ENCODE assay signal across 12 mouse cellular contexts in genomic region chr4:150473437-150474070, GRCm38 (mm10).
DNase-seq lines count a peak whose midpoint lies in the region; ATAC-seq and TF ChIP-seq lines count a peak whose summit lies in the region.
"Had no signal": no experiment of that assay in that cellular context is flagged by ENCODE, and none has a peak within 500 bp of the region (broad histone marks: within the 10 kb centered on the region; RNA-seq: fewer than 3 reads in every experiment).

No protein-coding gene starts in this region.

- H3K27ac ChIP-seq in heart, postnatal 0 days (ENCODE audit: low read depth): peak overlapping the region; percentile 78
- H3K27ac ChIP-seq in midbrain, embryonic 12.5 days (replicated peaks): peak overlapping the region; percentile 35
- H3K27ac ChIP-seq in midbrain, postnatal 0 days (ENCODE audit: low read depth, low read length): no peak overlapping the region
- H3K27ac ChIP-seq in forebrain, embryonic 15.5 days (replicated peaks): 0 out of 2 replicates have a peak overlapping the region, but pooled peaks have one; percentile 29
- H3K27ac ChIP-seq in midbrain, embryonic 16.5 days (ENCODE audit: low read length): peak overlapping the region; percentile 0; the same call in 1 of the 2 replicates
- H3K27ac ChIP-seq: limb, embryonic 13.5 days had no signal

- no peak for TF ChIP-seq EP300 in heart, postnatal 0 days (IDR thresholded peaks at IDR 0.05; ENCODE audit: low read depth)

- DNase-seq in heart, postnatal 0 days (ENCODE audit: low spot score): no peak
- no peak for DNase-seq in heart, adult 11 months
- no peak for DNase-seq in midbrain, postnatal 0 days (ENCODE audit: low spot score)
- DNase-seq in adrenal gland, adult 8-10 months: no peak
- DNase-seq: spleen, adult 18-20 months; thymus, adult 2 months had no signal

- ATAC-seq in heart, postnatal 0 days (ENCODE audit: insufficient read depth, low read depth): no peak
- no peak for ATAC-seq in midbrain, embryonic 12.5 days (ENCODE audit: low FRiP score, low read depth)
- ATAC-seq in midbrain, postnatal 0 days (ENCODE audit: low FRiP score): no peak
- no peak for ATAC-seq in forebrain, embryonic 15.5 days (replicated peaks)
- no peak for ATAC-seq in midbrain, embryonic 16.5 days

- WGBS in heart, postnatal 0 days: 73% methylated on average over 4 of the region's 4 CpGs
- 51% methylated on average over 4 of the region's 4 CpGs for WGBS in midbrain, embryonic 12.5 days
- WGBS in midbrain, postnatal 0 days: 52% methylated on average over 4 of the region's 4 CpGs
- WGBS in forebrain, embryonic 15.5 days: 64% methylated on average over 4 of the region's 4 CpGs
- 52% methylated on average over 4 of the region's 4 CpGs for WGBS in midbrain, embryonic 16.5 days

- no peaks in the 10 kb centered on the region for H3K27me3 ChIP-seq in heart, postnatal 0 days (ENCODE audit: control insufficient read depth, insufficient read depth, low read length)
- peaks cover 23% of the 10 kb centered on the region for H3K27me3 ChIP-seq in midbrain, embryonic 12.5 days
- H3K27me3 ChIP-seq in midbrain, postnatal 0 days (ENCODE audit: insufficient read depth, low read length): no peaks in the 10 kb centered on the region
- H3K27me3 ChIP-seq in forebrain, embryonic 15.5 days: no peaks in the 10 kb centered on the region
- no peaks in the 10 kb centered on the region for H3K27me3 ChIP-seq in midbrain, embryonic 16.5 days (ENCODE audit: control insufficient read depth, insufficient read depth, low read depth, low read length)
- H3K27me3 ChIP-seq: kidney, embryonic 15.5 days; limb, embryonic 13.5 days had no signal

- no peak overlapping the region for H3K9ac ChIP-seq in heart, postnatal 0 days (replicated peaks; ENCODE audit: low read depth, low read length)
- no peak overlapping the region for H3K9ac ChIP-seq in midbrain, embryonic 12.5 days (replicated peaks)
- H3K9ac ChIP-seq in midbrain, postnatal 0 days (replicated peaks; ENCODE audit: low read length, poor library complexity, severe bottlenecking): no peak overlapping the region
- no peak overlapping the region for H3K9ac ChIP-seq in forebrain, embryonic 15.5 days (replicated peaks)
- H3K9ac ChIP-seq in midbrain, embryonic 16.5 days (ENCODE audit: low read depth, low read length): no peak overlapping the region
- H3K9ac ChIP-seq: kidney, embryonic 15.5 days; limb, embryonic 13.5 days had no signal

- peaks cover 14% of the 10 kb centered on the region for H3K36me3 ChIP-seq in heart, postnatal 0 days (replicated peaks; ENCODE audit: control insufficient read depth, insufficient read depth, low read length)
- peaks cover 33% of the 10 kb centered on the region for H3K36me3 ChIP-seq in midbrain, embryonic 12.5 days
- 0 out of 2 replicates have a peak, but pooled peaks cover 2% of the 10 kb centered on the region for H3K36me3 ChIP-seq in midbrain, postnatal 0 days (ENCODE audit: insufficient read depth, low read length)
- H3K36me3 ChIP-seq in forebrain, embryonic 15.5 days: no peaks in the 10 kb centered on the region
- H3K36me3 ChIP-seq in midbrain, embryonic 16.5 days (ENCODE audit: control insufficient read depth, insufficient read depth, low read length): peaks cover 13% of the 10 kb centered on the region

- no peak overlapping the region for H3K4me2 ChIP-seq in heart, postnatal 0 days (ENCODE audit: low read depth, low read length)
- H3K4me2 ChIP-seq in midbrain, embryonic 12.5 days (replicated peaks): no peak overlapping the region
- no peak overlapping the region for H3K4me2 ChIP-seq in midbrain, postnatal 0 days (ENCODE audit: low read depth, low read length, poor library complexity, severe bottlenecking)
- H3K4me2 ChIP-seq in forebrain, embryonic 15.5 days (replicated peaks): no peak overlapping the region
- no peak overlapping the region for H3K4me2 ChIP-seq in midbrain, embryonic 16.5 days (ENCODE audit: low read length)
- H3K4me2 ChIP-seq: kidney, embryonic 15.5 days; limb, embryonic 13.5 days had no signal

- TF ChIP-seq CTCF in heart, postnatal 0 days (IDR thresholded peaks at IDR 0.05; ENCODE audit: low read depth): no peak
- no peak for TF ChIP-seq CTCF in midbrain, postnatal 0 days (IDR thresholded peaks at IDR 0.05)

- H3K4me1 ChIP-seq in heart, postnatal 0 days (ENCODE audit: control insufficient read depth, insufficient read depth): peaks cover 34% of the 10 kb centered on the region
- H3K4me1 ChIP-seq in midbrain, embryonic 12.5 days: peaks cover 18% of the 10 kb centered on the region
- H3K4me1 ChIP-seq in midbrain, postnatal 0 days (ENCODE audit: insufficient read depth, low read length): no peaks in the 10 kb centered on the region
- 0 out of 2 replicates have a peak, but pooled peaks cover 6% of the 10 kb centered on the region for H3K4me1 ChIP-seq in forebrain, embryonic 15.5 days
- H3K4me1 ChIP-seq in midbrain, embryonic 16.5 days (ENCODE audit: control insufficient read depth, insufficient read depth, low read length): peaks cover 3% of the 10 kb centered on the region; the same call in 1 of the 2 replicates

- H3K4me3 ChIP-seq in heart, postnatal 0 days (ENCODE audit: low read depth, low read length): no peak overlapping the region
- H3K4me3 ChIP-seq in midbrain, embryonic 12.5 days: no peak overlapping the region
- no peak overlapping the region for H3K4me3 ChIP-seq in midbrain, postnatal 0 days (ENCODE audit: low read depth, low read length)
- H3K4me3 ChIP-seq in forebrain, embryonic 15.5 days: no peak overlapping the region
- no peak overlapping the region for H3K4me3 ChIP-seq in midbrain, embryonic 16.5 days (ENCODE audit: low read depth, low read length)
- H3K4me3 ChIP-seq: kidney, embryonic 15.5 days; limb, embryonic 13.5 days; myocyte had no signal

- no peaks in the 10 kb centered on the region for H3K9me3 ChIP-seq in heart, postnatal 0 days (replicated peaks; ENCODE audit: control insufficient read depth, low read length)
- no peaks in the 10 kb centered on the region for H3K9me3 ChIP-seq in midbrain, embryonic 12.5 days
- H3K9me3 ChIP-seq in midbrain, postnatal 0 days (ENCODE audit: low read length): no peaks in the 10 kb centered on the region
- H3K9me3 ChIP-seq in forebrain, embryonic 15.5 days: no peaks in the 10 kb centered on the region
- H3K9me3 ChIP-seq in midbrain, embryonic 16.5 days (replicated peaks; ENCODE audit: control insufficient read depth, low read length, poor library complexity, severe bottlenecking): no peaks in the 10 kb centered on the region
- H3K9me3 ChIP-seq: kidney, embryonic 15.5 days; limb, embryonic 13.5 days had no signal
